Mouse (Mus musculus) megakaryocyte, adult 5-6 weeks (primary cell): ENCODE results near the gene Lrp11. TPM values are rescaled to one million over a fixed set of nuclear protein-coding genes. Genes with fewer than 3 reads are reported as not detected.

Experiments
- ATAC-seq: 2 replicates; pipeline ENCODE4 v1.8.0; 2016; ENCODE audit warnings: mild to moderate bottlenecking, inconsistent platforms; ENCODE audit not compliant: poor library complexity, severe bottlenecking
- total RNA-seq, 2 experiments: library from RNA; stranded (forward) in 1 of 2; stranded (reverse) in 1 of 2; fragments of 153-499, 151-499 nt in 1 of 2; fragments of 221-1000, 200-1000 nt in 1 of 2; gene quantifications; 2 replicates each; pipeline versions ENCODE4 v1.2.3 to v1.2.4; 2015 to 2017

Lrp11 gene
- total RNA-seq, 2 experiments from 2014 or later, result 0.13 to 0.26 TPM

DNA sequence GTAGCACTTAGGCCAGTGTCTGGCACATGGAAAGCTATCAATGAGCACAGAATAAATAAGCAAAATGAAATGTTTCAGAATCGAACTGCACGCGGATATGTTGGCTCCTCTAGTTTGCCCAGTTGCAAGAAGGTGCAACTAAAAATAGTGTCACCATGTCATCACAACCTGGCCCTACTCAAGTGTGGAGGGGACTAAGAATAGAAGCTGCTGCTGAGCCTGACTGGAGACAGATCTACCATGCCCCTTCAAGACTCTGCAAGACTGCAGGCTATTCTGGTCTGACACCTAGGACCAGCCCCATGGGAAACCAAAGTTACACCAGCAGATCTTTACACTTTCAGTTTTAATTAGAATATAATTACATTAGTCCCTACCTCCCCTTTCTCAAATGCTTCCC is 32.8 kb downstream of the Lrp11 start:
- ATAC-seq, result no peak

DNA sequence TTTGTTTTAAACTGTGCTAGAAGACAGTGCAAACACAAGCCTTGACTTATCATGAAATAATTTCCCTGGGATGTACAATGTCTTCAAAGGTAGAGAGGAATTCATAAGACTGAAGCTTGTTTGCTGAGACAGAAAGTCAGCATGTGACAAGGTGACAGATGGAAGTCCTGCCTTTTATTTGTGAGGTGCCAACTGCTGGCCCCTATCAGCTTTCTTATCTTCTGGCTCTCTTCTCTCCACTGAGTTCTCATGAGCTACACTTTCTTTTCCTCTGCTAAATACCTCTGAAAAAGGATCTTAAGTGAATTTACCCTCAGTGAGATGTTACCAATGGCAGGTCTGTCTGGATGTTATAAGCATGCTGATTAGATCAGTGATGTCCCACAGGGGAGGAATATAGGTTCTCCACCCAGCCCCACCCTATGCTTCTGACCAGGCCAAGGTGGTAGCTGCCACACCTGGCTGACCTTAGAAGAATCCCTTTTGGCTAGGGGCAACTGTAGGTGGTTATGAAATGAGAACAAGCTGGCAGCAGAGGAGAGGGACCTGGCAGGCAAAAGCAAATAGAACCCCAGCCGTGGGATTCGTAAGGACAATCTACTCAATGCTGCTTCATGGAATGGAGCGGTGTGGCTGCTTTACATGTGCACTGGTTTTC is 34.4 kb downstream of the Lrp11 start:
- ATAC-seq, result no peak

DNA sequence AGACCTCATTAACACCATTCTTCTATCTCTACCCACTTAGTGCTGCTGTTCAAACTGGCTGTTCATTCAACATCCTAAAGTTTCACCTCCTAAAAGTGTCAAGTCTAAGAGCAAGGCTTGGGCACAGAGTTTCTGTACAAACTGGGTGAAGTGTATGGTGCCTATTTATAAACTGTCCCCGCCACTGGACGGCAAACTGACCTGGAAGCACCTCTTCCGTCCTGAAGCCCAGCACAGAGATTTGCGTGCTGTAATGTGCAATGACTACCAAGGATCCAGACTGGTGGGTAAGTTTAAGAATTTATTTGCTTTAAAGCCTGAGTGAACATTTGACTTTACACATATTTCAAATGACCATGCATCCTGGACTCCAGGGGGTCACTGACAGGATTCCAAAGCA is 39.5 kb downstream of the Lrp11 start:
- ATAC-seq, result no peak

DNA sequence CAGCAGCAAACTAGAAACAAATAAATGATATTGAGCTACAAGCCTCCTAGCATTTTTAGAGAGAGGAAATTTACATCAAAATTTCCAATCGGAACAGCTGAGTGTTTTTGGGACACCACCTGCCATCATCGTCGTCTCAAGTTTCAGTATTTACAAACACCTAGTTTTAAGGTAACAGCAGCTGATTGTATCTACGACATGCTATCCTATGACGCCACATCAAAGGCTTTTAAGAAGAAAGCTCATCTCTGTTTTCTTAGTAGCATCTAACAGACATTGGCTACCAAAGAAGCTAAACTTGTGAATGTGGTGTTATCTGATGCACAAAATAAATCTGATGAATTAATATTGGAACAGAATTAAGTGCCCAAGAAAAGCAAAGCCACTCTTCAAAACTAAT is 40.7 kb downstream of the Lrp11 start:
- ATAC-seq, result no peak

DNA sequence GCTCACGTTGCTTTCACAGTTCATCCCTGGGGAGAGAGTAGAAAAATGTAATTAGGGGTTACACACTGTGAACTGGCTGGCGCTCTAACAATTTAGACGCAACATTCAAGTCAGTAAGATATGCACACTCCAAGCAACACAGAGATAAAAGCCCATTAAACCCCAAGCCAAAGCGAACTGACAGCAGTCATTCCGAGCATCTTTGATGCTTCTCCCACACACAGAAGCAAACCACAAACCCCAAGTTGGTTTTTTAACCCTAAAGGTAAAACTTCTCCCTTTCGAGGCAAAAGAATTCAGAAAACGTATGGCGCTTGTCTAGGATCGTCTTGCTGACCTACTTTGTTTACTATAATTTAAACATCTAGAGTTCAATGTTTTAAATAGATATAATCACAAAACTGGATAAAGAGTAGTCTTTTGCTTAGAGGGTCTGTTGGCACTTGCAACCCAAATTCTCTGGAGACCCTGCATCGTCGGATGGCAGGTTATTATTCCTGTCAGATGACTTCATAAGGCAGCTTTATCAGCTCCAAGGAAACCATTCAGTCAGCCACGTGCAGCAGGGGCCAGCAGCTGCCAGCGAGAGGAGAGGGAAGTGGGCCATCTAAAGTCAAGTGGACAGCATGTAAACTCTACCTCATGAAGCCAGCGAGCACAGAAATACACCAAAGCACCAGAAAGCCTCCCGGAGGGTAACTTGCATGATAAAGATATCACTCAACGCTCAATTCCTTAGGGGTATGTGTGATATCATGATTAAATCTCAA is 41.5 kb downstream of the Lrp11 start:
- ATAC-seq, result no peak

DNA sequence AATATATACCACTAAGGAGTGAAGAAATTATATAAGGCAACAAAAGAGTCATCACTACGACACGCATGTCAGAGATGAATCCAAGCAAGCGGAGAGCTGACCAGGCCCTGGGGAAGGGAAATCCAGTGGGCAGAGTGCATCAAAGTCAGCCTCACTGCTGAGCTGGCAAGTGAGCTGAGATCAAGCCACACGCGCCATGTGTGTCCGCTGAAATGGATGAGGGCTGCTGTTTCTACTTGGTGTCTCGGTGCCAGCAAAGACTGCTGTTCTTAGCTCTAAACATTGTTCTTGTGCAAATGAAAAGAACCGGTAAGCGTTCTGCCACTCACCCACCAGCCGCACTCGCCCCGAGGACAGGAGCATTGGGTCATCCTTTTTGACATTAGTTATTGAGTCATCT is 50.8 kb downstream of the Lrp11 start:
- no peak for ATAC-seq

DNA sequence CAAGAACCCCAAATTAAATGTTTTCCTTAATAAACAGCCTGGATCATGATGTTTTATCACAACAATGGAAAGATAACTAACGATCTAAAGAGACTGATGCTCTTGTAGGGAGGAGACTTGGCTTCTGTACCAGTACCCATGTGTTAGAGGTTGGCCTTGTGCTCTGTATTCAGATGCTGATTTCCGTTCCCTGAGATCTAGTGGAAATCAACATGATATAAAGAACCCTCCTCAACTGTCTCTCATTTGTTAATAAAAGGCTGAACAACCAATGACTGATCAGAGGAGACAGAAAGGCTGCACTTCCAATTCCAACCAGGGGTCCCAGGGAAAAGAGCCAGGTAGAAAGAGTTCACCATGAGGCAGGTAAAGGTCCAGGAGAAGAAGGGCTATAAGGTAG is 56.3 kb downstream of the Lrp11 start:
- no peak for ATAC-seq

DNA sequence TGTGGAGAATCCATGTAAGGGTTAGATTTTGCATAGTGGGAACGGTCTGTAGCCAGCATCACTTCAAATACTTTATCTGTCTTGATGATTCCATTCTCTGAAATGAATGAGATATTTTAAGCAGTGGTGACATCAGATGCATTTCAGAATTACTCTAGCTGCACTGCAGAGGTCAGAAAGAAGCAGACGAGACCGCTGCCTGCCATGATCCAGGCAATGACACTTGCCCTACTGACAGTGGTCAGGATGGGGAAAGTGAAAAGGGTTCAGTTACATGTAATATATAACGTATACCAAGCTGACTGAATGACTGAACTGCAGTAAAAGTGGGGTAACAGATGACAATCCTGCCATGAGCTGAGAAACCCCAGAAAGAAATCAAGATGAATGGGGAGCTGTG is 59.5 kb downstream of the Lrp11 start:
- no peak for ATAC-seq

DNA sequence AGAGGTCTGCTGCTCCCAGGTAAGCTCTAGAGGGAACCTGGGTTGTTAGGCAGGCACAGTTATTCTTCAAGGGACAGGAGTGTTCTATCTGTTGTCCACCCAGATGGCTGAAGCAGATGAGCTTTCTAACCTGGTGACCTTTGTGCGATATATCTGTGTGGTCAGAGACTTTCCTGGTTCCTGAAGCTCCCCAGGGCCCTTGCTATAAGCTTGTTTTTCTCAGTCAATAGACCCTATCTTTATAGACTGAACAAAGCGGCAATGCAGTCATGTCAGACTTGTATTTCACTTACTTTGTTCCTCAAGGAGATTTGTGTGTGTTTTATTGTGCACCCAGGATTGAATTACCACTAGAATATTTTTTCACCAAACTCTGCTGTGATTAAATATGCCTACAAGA is 61.5 kb downstream of the Lrp11 start:
- ATAC-seq, result no peak

DNA sequence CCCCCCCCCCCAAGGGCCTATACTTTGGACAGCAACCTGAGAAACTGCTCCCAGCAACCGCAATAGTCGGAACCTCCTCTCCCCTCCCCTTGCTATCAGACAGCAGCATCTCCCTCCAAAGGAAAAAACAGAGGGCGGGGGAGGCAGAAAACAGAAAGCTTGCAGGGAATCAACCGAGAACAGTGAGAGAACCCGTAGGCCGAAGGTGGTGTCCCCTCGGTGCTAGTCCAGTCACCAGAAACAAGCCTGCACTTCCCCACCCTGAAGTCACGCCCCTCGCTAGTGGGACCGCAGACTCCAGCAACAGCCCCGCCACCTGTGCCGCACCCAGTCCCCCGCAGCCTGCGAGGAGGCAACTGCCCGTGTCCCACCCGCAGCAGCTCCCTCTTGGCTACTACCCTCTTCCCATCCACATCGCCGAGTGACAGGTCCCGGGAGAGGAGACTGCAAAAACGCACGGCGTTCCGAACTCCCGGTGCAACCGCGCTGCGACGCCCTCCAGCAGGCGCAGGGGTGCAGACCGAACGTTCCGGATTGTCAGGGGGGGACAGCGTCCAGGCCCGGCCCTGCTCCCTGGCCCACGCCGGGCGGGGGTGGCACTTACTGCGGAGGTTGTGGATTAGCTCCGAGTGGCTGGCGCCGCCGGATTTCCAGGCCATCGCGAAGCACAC is 73.0 kb downstream of the Lrp11 start:
- ATAC-seq, result peak; percentile 56

DNA sequence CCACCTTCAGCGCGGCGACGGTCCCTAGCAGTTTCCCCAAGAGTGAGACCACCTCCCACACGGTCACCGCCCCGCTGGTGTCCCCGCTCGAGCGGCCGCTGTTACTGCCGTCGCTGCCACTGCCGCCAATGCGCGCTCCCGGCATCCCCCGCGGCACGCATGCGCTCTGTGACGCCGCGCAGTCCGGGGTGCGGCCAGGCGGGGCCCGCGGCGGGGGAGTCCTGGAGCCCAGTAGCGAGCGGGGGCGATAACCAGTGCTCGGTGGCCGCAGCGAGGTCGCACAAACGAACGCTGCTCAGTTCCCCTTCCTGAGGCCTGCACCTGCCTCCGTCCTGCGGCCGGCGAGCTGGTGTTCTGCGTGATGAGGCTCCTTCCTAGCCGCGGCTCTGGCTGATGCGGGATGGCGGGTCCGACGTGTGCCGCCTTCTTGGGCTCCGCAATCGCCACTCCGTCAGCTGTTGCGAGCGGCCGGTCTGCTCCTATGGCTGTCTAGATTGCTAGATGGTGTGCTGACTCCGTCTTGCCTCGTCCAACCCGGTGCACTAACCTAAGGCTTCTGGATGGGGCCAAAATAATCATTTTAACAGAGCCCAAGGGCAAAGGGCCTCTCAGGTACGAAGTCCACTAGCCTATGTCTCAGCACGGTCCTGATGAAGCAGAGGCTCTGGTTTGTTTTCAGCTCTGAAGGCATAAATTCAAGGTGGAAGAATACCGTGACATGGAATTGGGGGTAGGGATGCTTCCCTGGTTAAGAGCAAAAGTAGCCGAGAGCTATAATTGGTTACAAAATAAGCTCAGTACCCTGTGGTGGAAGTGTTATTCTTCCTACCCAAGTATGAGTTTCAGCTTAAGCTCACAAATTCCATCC is 73.8 kb downstream of the Lrp11 start:
- ATAC-seq, result peak; percentile 62

DNA sequence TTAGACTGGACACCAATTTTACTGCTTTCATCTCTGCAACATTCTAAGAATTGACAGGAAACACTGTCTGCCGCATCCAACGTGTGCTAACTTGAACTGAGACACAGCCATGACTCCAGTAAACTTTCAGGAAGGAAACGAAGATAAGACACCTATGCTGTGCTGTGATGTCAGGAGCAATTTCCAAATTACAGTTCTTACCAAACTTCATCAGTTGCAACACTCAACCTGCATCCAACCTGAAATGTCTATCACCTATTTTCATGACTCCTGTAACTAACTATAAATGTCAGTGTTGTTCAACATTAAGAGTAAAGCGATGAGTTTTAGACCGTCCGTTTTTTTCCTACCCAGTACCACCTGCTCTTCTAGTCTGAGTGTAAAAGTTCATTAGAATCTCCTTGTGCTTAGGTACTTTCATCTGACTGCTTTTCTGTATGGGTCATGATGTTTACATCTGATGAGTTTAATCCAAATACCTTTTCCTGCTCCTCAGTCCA is 74.5 kb downstream of the Lrp11 start:
- peak; percentile 33 for ATAC-seq

DNA sequence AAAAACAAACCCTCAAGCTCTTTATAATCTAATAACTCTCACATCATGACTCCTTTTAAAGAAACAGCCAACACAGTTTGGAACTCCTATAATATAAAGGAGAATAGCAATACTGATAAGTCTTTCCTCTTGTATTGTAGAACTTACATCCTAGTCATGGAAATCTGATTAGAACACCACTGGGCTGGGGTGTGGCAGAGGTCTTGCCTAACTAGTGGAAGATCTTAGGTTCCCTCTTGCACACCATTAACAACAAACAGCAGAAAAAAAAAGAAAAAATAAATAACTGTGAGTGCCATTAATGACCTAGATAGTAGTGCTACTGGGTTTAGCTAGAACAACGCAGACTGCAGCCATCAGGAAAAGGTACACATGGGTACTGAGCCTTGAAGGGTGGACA is 75.3 kb downstream of the Lrp11 start:
- ATAC-seq, result peak; percentile 21; the same call in 1 of the 2 replicates

DNA sequence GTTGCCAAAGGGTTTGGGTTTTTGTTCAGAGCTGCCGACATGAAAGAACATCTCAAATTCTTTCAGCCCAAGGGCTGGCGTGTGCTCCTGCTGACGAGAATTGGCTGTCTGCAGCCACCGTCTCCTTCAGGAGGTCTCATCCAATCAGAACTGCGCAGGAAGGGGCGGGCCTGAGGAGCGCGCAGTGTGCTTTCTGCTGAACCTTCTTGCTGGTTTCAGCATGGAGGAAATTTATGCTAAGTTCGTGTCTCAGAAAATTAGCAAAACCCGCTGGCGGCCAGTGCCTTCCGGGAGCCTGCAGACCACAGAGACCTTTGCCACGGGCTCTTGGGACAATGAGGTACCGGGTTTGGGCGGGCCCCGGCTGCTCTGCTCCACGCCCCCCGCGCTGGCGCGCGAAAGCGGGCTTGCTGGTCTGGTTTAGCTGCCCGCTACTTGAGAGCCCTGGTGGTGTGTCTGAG is 77.8 kb downstream of the Lrp11 start, which contains the start of gene Nup43:
TSS of gene Nup43 (plus strand) at position 162 of the 461 bp plus-strand sequence.
- peak; percentile 63 for ATAC-seq

DNA sequence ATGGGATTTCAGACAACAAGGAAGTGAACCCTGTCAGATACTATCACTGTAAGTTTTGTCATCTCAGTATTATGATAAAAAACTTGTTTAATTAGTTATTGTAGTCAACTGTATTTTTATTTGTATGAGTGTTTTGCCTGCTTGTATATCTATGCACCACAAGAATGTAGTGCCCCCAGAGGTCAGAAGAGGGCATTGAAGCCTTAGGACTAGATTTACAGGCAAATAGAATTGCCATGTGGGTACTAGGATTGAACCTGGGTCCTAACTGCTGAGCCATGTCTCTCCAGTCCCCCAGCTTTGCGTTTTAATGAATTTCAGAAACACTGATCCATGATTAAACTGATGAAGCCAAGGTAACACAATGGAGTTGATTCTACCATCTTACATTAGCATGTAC is 84.1 kb downstream of the Lrp11 start:
- ATAC-seq, result peak; percentile 94

Other genes with a start within 250 kb of the Lrp11 start
- 21.5 and 30.5 TPM in 2 replicates for gene Ulbp1, start 116.2 kb upstream of the Lrp11 start, total RNA-seq (2015)
- 23.6 and 31.1 TPM in 2 replicates for gene Ulbp1, start 116.2 kb upstream of the Lrp11 start, total RNA-seq (2017)
- gene Nup43, start 77.7 kb downstream of the Lrp11 start, total RNA-seq (2015), result 12.3 and 20.3 TPM in 2 replicates
- gene Nup43, start 77.7 kb downstream of the Lrp11 start, total RNA-seq (2017), result 9.9 and 10.1 TPM in 2 replicates
- 73.3 and 73.6 TPM in 2 replicates for gene Pcmt1, start 91.3 kb downstream of the Lrp11 start, total RNA-seq (2015)
- 49.9 and 66.4 TPM in 2 replicates for gene Pcmt1, start 91.3 kb downstream of the Lrp11 start, total RNA-seq (2017)
- 20.1 and 20.2 TPM in 2 replicates for gene Lats1, start 91.4 kb downstream of the Lrp11 start, total RNA-seq (2015)
- 12.6 and 16.4 TPM in 2 replicates for gene Lats1, start 91.4 kb downstream of the Lrp11 start, total RNA-seq (2017)
- 68.2 and 90.5 TPM in 2 replicates for gene Katna1, start 136.2 kb downstream of the Lrp11 start, total RNA-seq (2015)
- gene Katna1, start 136.2 kb downstream of the Lrp11 start, total RNA-seq (2017), result 48.8 and 59.5 TPM in 2 replicates
- 47.8 and 54.0 TPM in 2 replicates for gene Ginm1, start 203.0 kb downstream of the Lrp11 start, total RNA-seq (2015)
- gene Ginm1, start 203.0 kb downstream of the Lrp11 start, total RNA-seq (2017), result 58.8 and 74.6 TPM in 2 replicates
- gene Ppil4, start 203.1 kb downstream of the Lrp11 start, total RNA-seq (2015), result 36.4 and 39.4 TPM in 2 replicates
- gene Ppil4, start 203.1 kb downstream of the Lrp11 start, total RNA-seq (2017), result 73.5 and 79.8 TPM in 2 replicates
- gene Zc3h12d, start 242.7 kb downstream of the Lrp11 start, total RNA-seq (2015), result 5.3 and 7.3 TPM in 2 replicates
- 9.3 and 11.3 TPM in 2 replicates for gene Zc3h12d, start 242.7 kb downstream of the Lrp11 start, total RNA-seq (2017)